9 mouse cellular contexts compared by ENCODE assay signal in genomic region chr12:82312091-82312820, GRCm38 (mm10).
DNase-seq lines count a peak whose midpoint lies in the region; ATAC-seq and TF ChIP-seq lines count a peak whose summit lies in the region.
"Had no signal": no experiment of that assay in that cellular context is flagged by ENCODE, and none has a peak within 500 bp of the region (broad histone marks: within the 10 kb centered on the region; RNA-seq: fewer than 3 reads in every experiment).

No protein-coding gene starts in this region.

- no peak for TF ChIP-seq POLR2A in lung, adult 2 months (IDR thresholded peaks at IDR 0.05; ENCODE audit: borderline replicate concordance, extremely low read depth, low read depth, low read length)
- TF ChIP-seq POLR2A in thymus, adult 2 months (IDR thresholded peaks at IDR 0.05; ENCODE audit: control insufficient read depth, extremely low read depth, insufficient read depth, low read length, poor library complexity): no peak

- no peak overlapping the region for H3K4me2 ChIP-seq in lung, embryonic 16.5 days (ENCODE audit: low read depth, low read length)

- no peak for DNase-seq in lung, adult 2 months
- peak; percentile 70 for DNase-seq in cerebellum, adult 9-10 months
- DNase-seq in lung, postnatal 14 days: peak; percentile 33
- DNase-seq in testis, postnatal 10 days (ENCODE audit: low spot score): no peak
- no peak for DNase-seq in thymus, adult 2 months

- no peak overlapping the region for H3K4me3 ChIP-seq in lung, embryonic 16.5 days (ENCODE audit: low read length)
- H3K4me3 ChIP-seq in lung, adult 2 months (replicated peaks; ENCODE audit: extremely low read depth, low read depth, low read length): no peak overlapping the region
- H3K4me3 ChIP-seq in thymus, adult 2 months (ENCODE audit: control insufficient read depth, insufficient read depth, low read length): no peak overlapping the region

- peak overlapping the region; percentile 5; the same call in 1 of the 2 replicates for H3K27ac ChIP-seq in lung, embryonic 16.5 days (ENCODE audit: low read length)
- no peak overlapping the region for H3K27ac ChIP-seq in thymus, adult 2 months (ENCODE audit: control insufficient read depth, insufficient read depth, low read length)
- H3K27ac ChIP-seq: macrophage had no signal

- no peaks in the 10 kb centered on the region for H3K36me3 ChIP-seq in lung, embryonic 16.5 days (ENCODE audit: control insufficient read depth, insufficient read depth, low read length)
- no peaks in the 10 kb centered on the region for H3K36me3 ChIP-seq in thymus, adult 2 months (ENCODE audit: control insufficient read depth, insufficient read depth, low read length)

- ATAC-seq in lung, embryonic 16.5 days (ENCODE audit: low read depth): no peak; the same call in 1 of the 2 replicates
- ATAC-seq in granulocyte monocyte progenitor cell, adult 5-6 weeks (replicated peaks; ENCODE audit: poor library complexity, severe bottlenecking): 0 out of 2 replicates have a peak, but pooled peaks have one; percentile 22
- ATAC-seq in activated CD4-positive, CD25-positive, alpha-beta regulatory T cell, adult 4 months: no peak

- no peak for TF ChIP-seq CTCF in lung, adult 2 months (IDR thresholded peaks at IDR 0.05; ENCODE audit: insufficient read depth, low read length)
- TF ChIP-seq CTCF in thymus, adult 2 months (IDR thresholded peaks at IDR 0.05; ENCODE audit: borderline replicate concordance, control insufficient read depth, extremely low read depth, insufficient read depth, low read length, poor library complexity): no peak

- no peaks in the 10 kb centered on the region for H3K4me1 ChIP-seq in lung, embryonic 16.5 days (replicated peaks; ENCODE audit: control insufficient read depth, insufficient read depth, low read length)
- H3K4me1 ChIP-seq in lung, adult 2 months (ENCODE audit: control insufficient read depth, insufficient read depth, low read length): no peaks in the 10 kb centered on the region
- no peaks in the 10 kb centered on the region for H3K4me1 ChIP-seq in thymus, adult 2 months (replicated peaks; ENCODE audit: control insufficient read depth, insufficient read depth, low read length)

- H3K27me3 ChIP-seq in lung, embryonic 16.5 days (ENCODE audit: control insufficient read depth, insufficient read depth, low read depth, low read length): no peaks in the 10 kb centered on the region
- no peaks in the 10 kb centered on the region for H3K27me3 ChIP-seq in thymus, adult 2 months (ENCODE audit: control insufficient read depth, insufficient read depth, low read length)

- H3K9ac ChIP-seq in lung, embryonic 16.5 days (ENCODE audit: low read length): no peak overlapping the region

- WGBS in lung, embryonic 16.5 days: 79% methylated on average over 17 of the region's 17 CpGs
- WGBS in lung, adult 2 months: 64% methylated on average over 17 of the region's 17 CpGs
- 67% methylated on average over 17 of the region's 17 CpGs for WGBS in thymus, adult 2 months

- no peaks in the 10 kb centered on the region for H3K9me3 ChIP-seq in lung, embryonic 16.5 days (ENCODE audit: control insufficient read depth, low read length)

Comparison
In these comparisons a context has a peak if more than half of its experiments do, and no peak if none do; other contexts are left out.
1. DNase-seq: peak in cerebellum, adult 9-10 months (single experiment) and lung, postnatal 14 days (single experiment); none in lung, adult 2 months (single experiment), testis, postnatal 10 days (single experiment) and thymus, adult 2 months (single experiment).